Mouse (Mus musculus): Measurements from ENCODE around the gene Mtmr10.

The Mtmr10 gene

GRCm38 (mm10) chr7:64287414-64288091, at the start of gene Mtmr10:
TSS of gene Mtmr10 (plus strand) at chr7:64287653.
- DNase-seq (ENCODE audit: low read depth, low spot score): peak; percentile 98

- no peak for DNase-seq (ENCODE audit: low read depth, low spot score)
Observed at GRCm38 (mm10) chr7:64237747-64238146, 49.7 kb upstream of the Mtmr10 start.

GRCm38 (mm10) chr7:64238410-64239086, 48.9 kb upstream of the Mtmr10 start:
- DNase-seq (ENCODE audit: low read depth, low spot score): no peak

- DNase-seq (ENCODE audit: low read depth, low spot score): no peak
Observed at GRCm38 (mm10) chr7:64239138-64239805, 48.2 kb upstream of the Mtmr10 start.

GRCm38 (mm10) chr7:64239806-64240315, 47.6 kb upstream of the Mtmr10 start:
- peak; percentile 26 for DNase-seq (ENCODE audit: low read depth, low spot score)

GRCm38 (mm10) chr7:64242424-64242823, 45.0 kb upstream of the Mtmr10 start:
- no peak for DNase-seq (ENCODE audit: low read depth, low spot score)

GRCm38 (mm10) chr7:64244371-64244770, 43.1 kb upstream of the Mtmr10 start:
- DNase-seq (ENCODE audit: low read depth, low spot score): no peak

- DNase-seq (ENCODE audit: low read depth, low spot score): no peak
Observed at GRCm38 (mm10) chr7:64246713-64247112, 40.7 kb upstream of the Mtmr10 start.

- DNase-seq (ENCODE audit: low read depth, low spot score): no peak
Observed at GRCm38 (mm10) chr7:64248352-64248751, 39.1 kb upstream of the Mtmr10 start.

GRCm38 (mm10) chr7:64249715-64250114, 37.7 kb upstream of the Mtmr10 start:
- no peak for DNase-seq (ENCODE audit: low read depth, low spot score)

GRCm38 (mm10) chr7:64250417-64250816, 37.0 kb upstream of the Mtmr10 start:
- DNase-seq (ENCODE audit: low read depth, low spot score): no peak

- DNase-seq (ENCODE audit: low read depth, low spot score): no peak
Observed at GRCm38 (mm10) chr7:64253736-64254135, 33.7 kb upstream of the Mtmr10 start.

- DNase-seq (ENCODE audit: low read depth, low spot score): peak; percentile 84
Observed at GRCm38 (mm10) chr7:64265502-64266279, 21.8 kb upstream of the Mtmr10 start.

GRCm38 (mm10) chr7:64266587-64266986, 20.9 kb upstream of the Mtmr10 start:
- DNase-seq (ENCODE audit: low read depth, low spot score): no peak

- DNase-seq (ENCODE audit: low read depth, low spot score): no peak
Observed at GRCm38 (mm10) chr7:64271926-64272325, 15.5 kb upstream of the Mtmr10 start.

- no peak for DNase-seq (ENCODE audit: low read depth, low spot score)
Observed at GRCm38 (mm10) chr7:64275518-64275917, 11.9 kb upstream of the Mtmr10 start.

GRCm38 (mm10) chr7:64276921-64277320, 10.5 kb upstream of the Mtmr10 start:
- DNase-seq (ENCODE audit: low read depth, low spot score): no peak

GRCm38 (mm10) chr7:64278526-64278925, 8.9 kb upstream of the Mtmr10 start:
- DNase-seq (ENCODE audit: low read depth, low spot score): no peak

- peak; percentile 27 for DNase-seq (ENCODE audit: low read depth, low spot score)
Observed at GRCm38 (mm10) chr7:64279548-64279947, 7.9 kb upstream of the Mtmr10 start.

GRCm38 (mm10) chr7:64286566-64286965, 887 bp upstream of the Mtmr10 start:
- DNase-seq (ENCODE audit: low read depth, low spot score): no peak

GRCm38 (mm10) chr7:64289416-64289815, 2.0 kb downstream of the Mtmr10 start:
- no peak for DNase-seq (ENCODE audit: low read depth, low spot score)

GRCm38 (mm10) chr7:64290431-64290830, 3.0 kb downstream of the Mtmr10 start:
- no peak for DNase-seq (ENCODE audit: low read depth, low spot score)

Data from skeletal muscle tissue, adult 2 months (tissue).